In the genomic region with DNA sequence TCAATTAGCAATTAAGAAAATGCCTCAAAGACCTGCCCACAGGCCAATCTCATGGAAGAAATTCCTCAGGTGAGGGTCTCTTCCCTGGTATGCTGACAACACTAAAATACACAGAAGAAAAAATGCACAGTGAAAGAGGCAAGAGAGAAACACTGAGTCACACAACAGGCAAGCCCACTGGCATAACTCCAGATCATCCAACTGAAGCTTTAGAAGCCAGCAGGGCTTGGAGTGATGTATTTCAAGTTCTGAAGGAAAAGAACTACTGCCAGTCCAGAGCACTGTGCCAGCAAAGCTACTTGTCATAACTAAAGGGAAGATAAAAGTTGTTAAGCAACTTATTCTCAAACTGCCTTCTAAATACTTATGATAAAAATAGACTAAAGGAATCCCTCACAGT, we compare ENCODE assay signal across 12 mouse cellular contexts. TPM values are rescaled to one million over a fixed set of nuclear protein-coding genes. Genes with fewer than 3 reads are reported as not detected.
DNase-seq lines count a peak whose midpoint lies in the region; ATAC-seq lines count a peak whose summit lies in the region.
"Had no signal": no experiment of that assay in that cellular context is flagged by ENCODE, and none has a peak within 500 bp of the region (broad histone marks: within the 10 kb centered on the region; RNA-seq: fewer than 3 reads in every experiment).

No protein-coding gene starts in this region.

- no peaks in the 10 kb centered on the region for H3K9me3 ChIP-seq in heart, embryonic 14.5 days (ENCODE audit: control insufficient read depth, low read length)
- H3K9me3 ChIP-seq: liver, embryonic 15.5 days had no signal

- peaks cover 86% of the 10 kb centered on the region for H3K36me3 ChIP-seq in heart, embryonic 14.5 days (ENCODE audit: control insufficient read depth, insufficient read depth, low read length)

- no peak overlapping the region for H3K4me3 ChIP-seq in heart, embryonic 14.5 days (ENCODE audit: control insufficient read depth in 1 of 2, insufficient read depth in 1 of 2, low read depth in 1 of 2, low read length in 2 of 2)
- H3K4me3 ChIP-seq: liver, embryonic 15.5 days had no signal

- no peak overlapping the region for H3K4me2 ChIP-seq in heart, embryonic 14.5 days (ENCODE audit: low read length)
- H3K4me2 ChIP-seq: liver, embryonic 15.5 days had no signal

- H3K4me1 ChIP-seq in heart, embryonic 14.5 days (ENCODE audit: control insufficient read depth in 2 of 2, insufficient read depth in 2 of 2, low read length in 2 of 2): peaks cover 13 to 30% of the 10 kb centered on the region in 2 experiments
- H3K4me1 ChIP-seq: liver, embryonic 15.5 days had no signal

- H3K27me3 ChIP-seq in heart, embryonic 14.5 days (ENCODE audit: control insufficient read depth, insufficient read depth, low read length): no peaks in the 10 kb centered on the region
- H3K27me3 ChIP-seq: liver, embryonic 15.5 days had no signal

- no peak overlapping the region for H3K9ac ChIP-seq in heart, embryonic 14.5 days (ENCODE audit: low read length)
- H3K9ac ChIP-seq: liver, embryonic 15.5 days had no signal

- H3K27ac ChIP-seq in heart, embryonic 14.5 days (replicated peaks in 1 of 2; ENCODE audit: control insufficient read depth in 1 of 2, insufficient read depth in 1 of 2, low read depth in 2 of 2, low read length in 2 of 2): peak overlapping the region; percentile 26 to 57; a peak in 3 of 4 replicates
- H3K27ac ChIP-seq: liver, embryonic 15.5 days had no signal

- 0 out of 2 replicates have a peak, but pooled peaks have one; percentile 39 for ATAC-seq in frontal cortex, adult (ENCODE audit: low TSS enrichment)
- ATAC-seq in heart, embryonic 14.5 days (ENCODE audit: insufficient number of reproducible peaks, insufficient read depth, low FRiP score, low read depth): no peak
- no peak for ATAC-seq in monocyte, adult 5-6 weeks (replicated peaks; ENCODE audit: insufficient number of reproducible peaks, low FRiP score, low TSS enrichment, poor library complexity, severe bottlenecking)
- ATAC-seq: intestine, postnatal 0 days had no signal

- DNase-seq in frontal cortex, postnatal 14 days (ENCODE audit: low spot score in 2 of 2): no peak
- DNase-seq in ovary, adult 18-20 months (ENCODE audit: low spot score): peak; percentile 12
- DNase-seq in ovary, postnatal 36 days (ENCODE audit: low spot score): no peak
- DNase-seq in right cerebral cortex, postnatal 25 days: peak; percentile 6
- no peak for DNase-seq in liver
- DNase-seq: B cell, adult 2 months; thymus, postnatal 36 days had no signal

RNA-seq across cellular contexts. Expression of a gene that starts 16.3 kb away (rescaled TPM):
- polyA plus RNA-seq in heart, embryonic 14.5 days (2014; fragmentation: Nextera tagmentation; extraction: Ambion mirVana): 80.6 and 82.1 TPM in 2 replicates
- total RNA-seq in monocyte, adult 5-6 weeks (2017): 21.4 to 32.9 TPM (median 21.8 TPM) in 3 replicates

RNA-seq across cellular contexts. Expression of a gene that starts 39.0 kb away (rescaled TPM):
- 16.7 and 22.5 TPM in 2 replicates for polyA plus RNA-seq in heart, embryonic 14.5 days (2014; fragmentation: Nextera tagmentation; extraction: Ambion mirVana)
- total RNA-seq in monocyte, adult 5-6 weeks (2017): not detected in 3 replicates

Comparison
In these comparisons a context has a peak if more than half of its experiments do, and no peak if none do; other contexts are left out.
1. DNase-seq: peak in ovary, adult 18-20 months (single experiment) and right cerebral cortex, postnatal 25 days (single experiment); none in frontal cortex, postnatal 14 days (0 of 2), ovary, postnatal 36 days (single experiment) and liver (single experiment).